ENCODE assay signal across 8 mouse cellular contexts in the genomic region with DNA sequence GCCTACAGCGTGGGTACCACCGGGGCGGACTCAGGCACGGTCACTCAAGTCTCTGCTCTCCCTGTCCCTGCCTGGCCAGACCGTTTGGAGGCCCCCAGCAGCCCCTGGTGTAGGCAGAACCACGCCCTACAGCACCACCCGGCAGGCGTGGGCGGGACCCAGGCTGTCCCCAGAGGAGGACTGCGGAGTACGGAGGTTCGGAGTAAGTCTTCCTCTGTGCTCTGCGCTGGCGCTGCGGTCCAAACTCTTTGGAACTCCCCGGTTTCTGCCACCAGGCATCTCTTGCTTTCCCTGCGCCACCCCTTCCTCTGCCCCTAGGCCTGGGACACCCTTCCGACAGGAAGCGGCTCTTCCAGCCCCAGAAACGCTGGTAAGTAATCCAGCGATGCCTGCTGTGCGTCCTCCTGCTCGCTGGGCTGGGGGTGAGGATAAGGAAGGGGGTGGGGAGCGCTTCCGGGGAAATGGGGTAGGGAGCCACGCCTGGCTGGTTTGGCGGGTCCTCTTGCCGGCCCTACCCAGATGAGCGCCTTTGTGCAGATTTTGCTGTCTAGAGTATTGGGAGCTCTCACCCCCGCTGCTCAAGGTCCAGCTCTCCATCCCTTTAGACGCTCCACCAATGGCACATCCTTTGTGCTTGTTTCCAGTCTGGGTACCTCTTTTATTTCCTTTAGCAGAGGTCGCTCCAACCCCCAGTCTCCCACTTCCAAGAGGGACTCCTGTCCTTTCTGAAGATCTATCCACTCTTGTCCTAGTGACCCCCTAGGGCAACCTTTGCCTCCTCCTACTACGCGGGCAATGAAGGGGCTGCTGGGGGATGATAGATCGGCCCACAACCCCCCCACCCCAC. TPM values are rescaled to one million over a fixed set of nuclear protein-coding genes. Genes with fewer than 3 reads are reported as not detected.
A peak's percentile ranks its signal among the peaks of the same experiment; 100 is the strongest.
DNase-seq lines count a peak whose midpoint lies in the region; ATAC-seq lines count a peak whose summit lies in the region.

A gene (plus strand): TSS at position 144 of the 847 bp plus-strand sequence.

- DNase-seq in adrenal gland, postnatal 25 days, result peak; percentile 54
- peak in 1 of 2 experiments; percentile 51 for DNase-seq in layer of hippocampus, postnatal 14 days (ENCODE audit: low spot score in 2 of 2)
- DNase-seq in lung, postnatal 10 days, result peak; percentile 81
- DNase-seq in ovary, postnatal 14 days (ENCODE audit: low spot score), result peak; percentile 39
- DNase-seq in thymus, postnatal 4 days, result peak; percentile 84

- peak; percentile 50 for ATAC-seq in CD4-positive, CD25-positive, alpha-beta regulatory T cell, adult 4 months
- peak; percentile 50 for ATAC-seq in frontal cortex, adult (ENCODE audit: low TSS enrichment)
- peak; percentile 30 to 36; a peak in 3 of 4 replicates for ATAC-seq in hematopoietic stem cell, adult 5-6 weeks (replicated peaks in 1 of 2; ENCODE audit: insufficient read depth in 1 of 2, low FRiP score in 2 of 2, low TSS enrichment in 1 of 2, low read depth in 1 of 2, poor library complexity in 2 of 2, severe bottlenecking in 2 of 2)

RNA-seq across cellular contexts. Expression of the gene that starts here (rescaled TPM):
- polyA plus RNA-seq in CD4-positive, CD25-positive, alpha-beta regulatory T cell, adult 4 months (2017; shearing (Covaris generic)), result 100 to 1,000 TPM in 1 of 2 experiments, 10 to 100 TPM in 1; 61.7 to 140 TPM
- 10.4 and 11.8 TPM in 2 replicates for total RNA-seq in adrenal gland, postnatal 25 days (2021)
- 15.6 and 43.6 TPM in 2 replicates for total RNA-seq in hematopoietic stem cell, adult 5-6 weeks (2017)
- 10 to 100 TPM; 24.5 to 31.3 TPM for total RNA-seq in layer of hippocampus, postnatal 14 days (2021)
